Mouse (Mus musculus) embryonic facial prominence, embryonic 14.5 days (tissue): ENCODE results near the gene Tcfl5. TPM values are rescaled to one million over a fixed set of nuclear protein-coding genes. Genes with fewer than 3 reads are reported as not detected.

Experiments used
- ATAC-seq: fragments of 200-750 bp; cut with Nextera tagmentation; 2 replicates; pipeline ENCODE4 v1.8.0; 2017; ENCODE audit warnings: low read depth, moderate number of reproducible peaks, moderate TSS enrichment
- DNase-seq: peaks from one replicate; pipeline ENCODE4 v3.0.0-alpha.2; 2015; ENCODE audit warnings: low spot score
- H3K27ac ChIP-seq: fragments of 300-500 bp; sonication (generic); replicated peaks from 2 replicates; pipeline ENCODE4 v1.5.1; 2014; ENCODE audit warnings: low read depth, mild to moderate bottlenecking, low read length, moderate library complexity
- H3K27me3 ChIP-seq: fragments of 300-500 bp; sonication (generic); replicated peaks from 2 replicates; pipeline ENCODE4 v1.6.1; 2014; ENCODE audit warnings: low read length; ENCODE audit not compliant: control insufficient read depth, insufficient read depth
- H3K36me3 ChIP-seq: fragments of 300-500 bp; sonication (generic); 2 replicates; pipeline ENCODE4 v1.6.1; 2014; ENCODE audit warnings: low read length, mixed read lengths; ENCODE audit not compliant: control insufficient read depth, insufficient read depth
- H3K4me1 ChIP-seq: fragments of 300-500 bp; sonication (generic); 2 replicates; pipeline ENCODE4 v1.6.1; 2014; ENCODE audit warnings: antibody characterized with exemption, low read length; ENCODE audit not compliant: control insufficient read depth, insufficient read depth
- H3K4me2 ChIP-seq: fragments of 300-500 bp; sonication (generic); 2 replicates; pipeline ENCODE4 v1.6.1; 2014; ENCODE audit warnings: low read depth, mild to moderate bottlenecking, low read length, moderate library complexity, mixed read lengths
- H3K4me3 ChIP-seq: fragments of 300-500 bp; sonication (generic); 2 replicates; pipeline ENCODE4 v1.5.1; 2014; ENCODE audit warnings: low read depth, mild to moderate bottlenecking, low read length
- H3K9ac ChIP-seq: fragments of 300-500 bp; sonication (generic); 2 replicates; pipeline ENCODE4 v1.6.1; 2014; ENCODE audit warnings: low read depth, mild to moderate bottlenecking, low read length, moderate library complexity, mixed read lengths
- H3K9me3 ChIP-seq: fragments of 300-500 bp; sonication (generic); 2 replicates; pipeline ENCODE4 v1.6.1; 2016; ENCODE audit warnings: low read length; ENCODE audit not compliant: control insufficient read depth
- WGBS: fragments of 180-500 bp; shearing (Covaris S2); extraction: QIAGEN DNeasy Blood & Tissue Kit; methylation state at CpG from one replicate; pipeline ENCODE4 v1.1.7; 2014; 5-methylcytosine and 5-hydroxymethylcytosine counted together
- polyA plus RNA-seq: library from polyadenylated mRNA; unstranded; fragments of >200 nt; fragmentation: Nextera tagmentation; extraction: Ambion mirVana; gene quantifications from 2 replicates; pipeline ENCODE4 v1.2.1, GENCODE M21; 2014

Tcfl5 gene
- polyA plus RNA-seq, result 0.34 and 0.88 TPM in 2 replicates

GRCm38 (mm10) chr2:180642555-180643260 lies at the start of gene Tcfl5:
TSS of gene Tcfl5 (minus strand) at chr2:180642708.
- Histone ChIP-seq H3K4me1 (no peaks in the 10 kb centered on the region), H3K4me2 (peak within 1 kb of the TSS; percentile 51), H3K36me3 (no peaks in the 10 kb centered on the region), H3K27me3 (peaks cover 55% of the 10 kb centered on the region), H3K4me3 (peak within 1 kb of the TSS; percentile 39), H3K9me3 (peaks cover 16% of the 10 kb centered on the region), H3K9ac (0 out of 2 replicates have a peak within 1 kb of the TSS, but pooled peaks have one; percentile 2), H3K27ac (no peak within 1 kb of the TSS)
- no peak for DNase-seq
- no peak for ATAC-seq
- 6% methylated on average over 7 of the region's 56 CpGs for WGBS

- H3K9ac ChIP-seq, result no peak overlapping the region
- H3K4me3 ChIP-seq, result no peak overlapping the region
- no peak overlapping the region for H3K27ac ChIP-seq
- no peak overlapping the region for H3K4me2 ChIP-seq
- H3K36me3 ChIP-seq, result peaks cover 60% of the 10 kb centered on the region
- no peak for DNase-seq
- H3K4me1 ChIP-seq, result no peaks in the 10 kb centered on the region
- no peaks in the 10 kb centered on the region for H3K9me3 ChIP-seq
- ATAC-seq, result no peak
- no peaks in the 10 kb centered on the region for H3K27me3 ChIP-seq
- 91% methylated on average over 5 of the region's 5 CpGs for WGBS
Observed at GRCm38 (mm10) chr2:180689841-180690240, 47.3 kb upstream of the Tcfl5 start.

GRCm38 (mm10) chr2:180684031-180684430 lies 41.5 kb upstream of the Tcfl5 start:
- no peak overlapping the region for H3K9ac ChIP-seq
- no peak for ATAC-seq
- no peak for DNase-seq
- no peak overlapping the region for H3K4me3 ChIP-seq
- 97% methylated on average over 4 of the region's 4 CpGs for WGBS
- H3K4me1 ChIP-seq, result no peaks in the 10 kb centered on the region
- H3K27ac ChIP-seq, result no peak overlapping the region
- H3K27me3 ChIP-seq, result no peaks in the 10 kb centered on the region
- peaks cover 95% of the 10 kb centered on the region for H3K36me3 ChIP-seq
- H3K4me2 ChIP-seq, result no peak overlapping the region
- H3K9me3 ChIP-seq, result no peaks in the 10 kb centered on the region

GRCm38 (mm10) chr2:180683524-180683923 lies 41.0 kb upstream of the Tcfl5 start:
- Histone ChIP-seq H3K4me3 (no peak overlapping the region), H3K4me1 (no peaks in the 10 kb centered on the region), H3K27me3 (no peaks in the 10 kb centered on the region), H3K4me2 (no peak overlapping the region), H3K36me3 (peaks cover 90% of the 10 kb centered on the region), H3K9ac (no peak overlapping the region), H3K9me3 (no peaks in the 10 kb centered on the region), H3K27ac (no peak overlapping the region)
- 93% methylated on average over 2 of the region's 2 CpGs for WGBS
- ATAC-seq (no peak), DNase-seq (no peak)

- Histone ChIP-seq H3K27me3 (no peaks in the 10 kb centered on the region), H3K9me3 (no peaks in the 10 kb centered on the region), H3K9ac (no peak overlapping the region), H3K36me3 (peaks cover 67% of the 10 kb centered on the region), H3K4me2 (no peak overlapping the region), H3K27ac (no peak overlapping the region), H3K4me1 (no peaks in the 10 kb centered on the region), H3K4me3 (no peak overlapping the region)
- WGBS, result 55% methylated on average over 2 of the region's 2 CpGs
- DNase-seq, result no peak
- ATAC-seq, result no peak
Observed at GRCm38 (mm10) chr2:180681225-180681624, 38.7 kb upstream of the Tcfl5 start.

DNA sequence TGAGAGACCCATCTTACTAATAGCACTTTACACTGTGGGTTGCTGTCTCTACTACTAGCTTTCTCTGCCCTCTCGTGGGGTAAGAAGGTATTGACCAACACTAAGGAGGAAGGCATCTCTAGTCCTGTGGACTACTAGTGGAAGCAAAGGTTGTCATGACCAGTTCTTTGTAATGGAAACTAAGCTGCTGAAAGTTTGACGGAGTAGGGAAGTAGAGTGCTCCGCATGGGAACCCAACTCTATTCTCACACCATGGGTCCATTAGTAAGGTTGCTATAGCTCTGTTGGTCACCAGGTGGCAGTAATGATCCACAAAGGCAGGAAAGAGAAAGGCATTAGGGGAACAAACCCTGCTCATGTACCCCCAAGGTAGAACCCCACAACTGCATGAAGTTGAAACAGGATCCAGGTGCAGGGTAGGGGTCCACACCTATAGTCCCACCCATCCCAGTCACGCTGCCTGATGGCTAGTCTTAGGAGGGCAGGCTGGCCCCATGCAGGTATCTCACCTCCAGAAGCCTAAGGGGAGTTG lies 36.2 kb upstream of the Tcfl5 start:
- Histone ChIP-seq H3K36me3 (peaks cover 58% of the 10 kb centered on the region), H3K27me3 (no peaks in the 10 kb centered on the region), H3K9ac (no peak overlapping the region), H3K27ac (no peak overlapping the region), H3K4me1 (no peaks in the 10 kb centered on the region), H3K4me3 (no peak overlapping the region), H3K9me3 (no peaks in the 10 kb centered on the region), H3K4me2 (no peak overlapping the region)
- DNase-seq (peak; percentile 56), ATAC-seq (peak; percentile 66)
- WGBS, result 25% methylated on average over 4 of the region's 4 CpGs

GRCm38 (mm10) chr2:180676706-180677105 lies 34.2 kb upstream of the Tcfl5 start:
- Histone ChIP-seq H3K4me3 (no peak overlapping the region), H3K9ac (no peak overlapping the region), H3K36me3 (peaks cover 58% of the 10 kb centered on the region), H3K27ac (no peak overlapping the region), H3K9me3 (no peaks in the 10 kb centered on the region), H3K27me3 (no peaks in the 10 kb centered on the region), H3K4me1 (no peaks in the 10 kb centered on the region), H3K4me2 (no peak overlapping the region)
- no peak for ATAC-seq
- DNase-seq, result no peak
- 95% methylated on average over 2 of the region's 2 CpGs for WGBS

DNA sequence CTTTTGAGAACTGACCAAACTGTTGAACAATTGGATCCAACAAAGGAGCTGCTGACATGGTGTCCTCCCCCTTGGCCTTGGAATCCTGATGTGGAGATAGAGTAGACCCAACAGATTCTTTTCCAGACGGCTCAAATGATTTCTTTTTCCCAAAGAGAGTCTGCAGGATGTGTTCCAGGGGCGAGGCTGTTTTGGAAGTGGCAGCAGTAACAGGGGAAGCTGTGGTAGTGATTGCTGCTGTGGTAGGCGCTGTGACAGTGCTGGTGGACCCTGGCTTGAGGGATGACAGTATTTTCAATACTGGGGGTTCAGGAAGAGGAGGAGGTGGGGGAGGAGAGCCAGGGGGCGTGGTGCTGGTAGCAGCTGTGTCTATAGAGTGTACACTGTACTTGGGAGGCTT lies 19.5 kb upstream of the Tcfl5 start:
- DNase-seq, result no peak
- H3K9me3 ChIP-seq, result no peaks in the 10 kb centered on the region
- H3K4me2 ChIP-seq, result no peak overlapping the region
- H3K4me3 ChIP-seq, result no peak overlapping the region
- ATAC-seq, result no peak
- H3K27ac ChIP-seq, result no peak overlapping the region
- 0 out of 2 replicates have a peak, but pooled peaks cover 4% of the 10 kb centered on the region for H3K4me1 ChIP-seq
- no peak overlapping the region for H3K9ac ChIP-seq
- peaks cover 51% of the 10 kb centered on the region for H3K36me3 ChIP-seq
- 89% methylated on average over 4 of the region's 4 CpGs for WGBS
- no peaks in the 10 kb centered on the region for H3K27me3 ChIP-seq

- no peak for ATAC-seq
- Histone ChIP-seq H3K27me3 (no peaks in the 10 kb centered on the region), H3K4me1 (0 out of 2 replicates have a peak, but pooled peaks cover 4% of the 10 kb centered on the region), H3K9me3 (no peaks in the 10 kb centered on the region), H3K4me3 (no peak overlapping the region), H3K36me3 (peaks cover 36% of the 10 kb centered on the region), H3K9ac (no peak overlapping the region), H3K27ac (no peak overlapping the region), H3K4me2 (no peak overlapping the region)
- no peak for DNase-seq
- 97% methylated on average over 5 of the region's 5 CpGs for WGBS
Observed at GRCm38 (mm10) chr2:180660521-180660920, 18.0 kb upstream of the Tcfl5 start.
